Mouse (Mus musculus) spleen, adult 18-20 months (tissue): Measurements from ENCODE around the gene Rnd1.

ENCODE experiments used
- DNase-seq, 2 experiments: peaks; one replicate each; pipeline ENCODE4 v3.0.0; 2022; ENCODE audit warnings: mixed read lengths in 2 of 2

Rnd1 gene

GRCm38 (mm10) chr15:98676940-98677728 is at the start of gene Rnd1:
Gene Rnd1, minus strand, starts transcription at chr15:98677461.
- peak; percentile 57 to 58 for DNase-seq

- DNase-seq: no peak
Measured at GRCm38 (mm10) chr15:98726746-98727145, 49.5 kb upstream of the Rnd1 start.

- no peak for DNase-seq
Measured at GRCm38 (mm10) chr15:98726079-98726478, 48.8 kb upstream of the Rnd1 start.

GRCm38 (mm10) chr15:98724441-98724840 is 47.2 kb upstream of the Rnd1 start:
- DNase-seq: no peak

- no peak for DNase-seq
Measured at GRCm38 (mm10) chr15:98722854-98723253, 45.6 kb upstream of the Rnd1 start.

GRCm38 (mm10) chr15:98722191-98722590 is 44.9 kb upstream of the Rnd1 start:
- no peak for DNase-seq

- no peak for DNase-seq
Measured at GRCm38 (mm10) chr15:98717301-98717700, 40.0 kb upstream of the Rnd1 start.

GRCm38 (mm10) chr15:98714230-98714652 is 37.0 kb upstream of the Rnd1 start:
- no peak for DNase-seq

- DNase-seq: peak; percentile 44 to 77
Measured at GRCm38 (mm10) chr15:98710442-98710841, 33.2 kb upstream of the Rnd1 start.

GRCm38 (mm10) chr15:98707766-98708372 is 30.6 kb upstream of the Rnd1 start, which contains the start of gene Ccdc65:
Gene Ccdc65, plus strand, starts transcription at chr15:98708207.
- DNase-seq: peak; percentile 51 to 70

GRCm38 (mm10) chr15:98704312-98704711 is 27.1 kb upstream of the Rnd1 start:
- no peak for DNase-seq

GRCm38 (mm10) chr15:98699190-98700105 is 22.2 kb upstream of the Rnd1 start:
- peak; percentile 57 to 87 for DNase-seq

GRCm38 (mm10) chr15:98696216-98696615 is 19.0 kb upstream of the Rnd1 start:
- DNase-seq: no peak

GRCm38 (mm10) chr15:98695726-98696125 is 18.5 kb upstream of the Rnd1 start:
- DNase-seq: no peak

GRCm38 (mm10) chr15:98692171-98692715 is 15.0 kb upstream of the Rnd1 start:
- DNase-seq: no peak

GRCm38 (mm10) chr15:98691486-98692147 is 14.4 kb upstream of the Rnd1 start:
- no peak for DNase-seq

- no peak for DNase-seq
Measured at GRCm38 (mm10) chr15:98689682-98690081, 12.4 kb upstream of the Rnd1 start.

GRCm38 (mm10) chr15:98685926-98686325 is 8.7 kb upstream of the Rnd1 start:
- no peak for DNase-seq

- no peak for DNase-seq
Measured at GRCm38 (mm10) chr15:98683746-98684145, 6.5 kb upstream of the Rnd1 start.

GRCm38 (mm10) chr15:98683177-98683576 is 5.9 kb upstream of the Rnd1 start:
- no peak for DNase-seq

GRCm38 (mm10) chr15:98681633-98682032 is 4.4 kb upstream of the Rnd1 start:
- DNase-seq: no peak

GRCm38 (mm10) chr15:98680660-98681059 is 3.4 kb upstream of the Rnd1 start:
- no peak for DNase-seq
